Mouse (Mus musculus) testis, adult 2 months (tissue): ENCODE data around the gene Rnf39.

Experiments used
- CTCF ChIP-seq: fragments of 200-500 bp; IDR thresholded peaks from 2 replicates; pipeline ENCODE4 v1.5.1; 2012; ENCODE audit warnings: low read depth, mild to moderate bottlenecking, inconsistent platforms, low read length, moderate library complexity; ENCODE audit not compliant: control insufficient read depth, insufficient read depth, insufficient replicate concordance
- POLR2A ChIP-seq: fragments of 200-500 bp; IDR thresholded peaks from 2 replicates; pipeline ENCODE4 v1.6.1; 2012; ENCODE audit warnings: low read depth, mild to moderate bottlenecking, inconsistent platforms, low read length, moderate library complexity; ENCODE audit not compliant: control insufficient read depth

GRCm38 (mm10) chr17:36995448-36995847, 52.7 kb downstream of the Rnf39 start:
- TF ChIP-seq POLR2A (no peak), CTCF (no peak)
